9 mouse cellular contexts compared by ENCODE assay signal in genomic region chr9:32146257-32146996, GRCm38 (mm10). TPM values are rescaled to one million over a fixed set of nuclear protein-coding genes. Genes with fewer than 3 reads are reported as not detected.
DNase-seq lines count a peak whose midpoint lies in the region; ATAC-seq and TF ChIP-seq lines count a peak whose summit lies in the region.
"Had no signal": no experiment of that assay in that cellular context is flagged by ENCODE, and none has a peak within 500 bp of the region (broad histone marks: within the 10 kb centered on the region; RNA-seq: fewer than 3 reads in every experiment).

No protein-coding gene starts in this region.

- 60% methylated on average over 12 of the region's 12 CpGs for WGBS in heart, adult 2 months

- TF ChIP-seq CTCF in heart, adult 2 months (IDR thresholded peaks at IDR 0.05): no peak

- H3K27ac ChIP-seq in heart, adult 2 months: peak overlapping the region; percentile 52
- H3K27ac ChIP-seq: liver, embryonic 13.5 days had no signal

- peak; percentile 29 for DNase-seq in layer of hippocampus, adult 9-10 months (ENCODE audit: low spot score)
- DNase-seq in layer of hippocampus, postnatal 14 days (ENCODE audit: low spot score in 2 of 2): no peak
- DNase-seq in R1 (ENCODE audit: low read depth, low spot score): peak; percentile 53
- DNase-seq in heart, adult 2 months: peak in 1 of 2 experiments; percentile 35
- DNase-seq in adrenal gland, postnatal 14 days: no peak
- DNase-seq in cerebellum, adult 18-20 months: no peak
- DNase-seq: kidney, adult 9 months; liver, embryonic 13.5 days had no signal

- H3K27me3 ChIP-seq in heart, adult 2 months (ENCODE audit: control insufficient read depth, insufficient read depth, low read length): no peaks in the 10 kb centered on the region
- H3K27me3 ChIP-seq: liver, embryonic 13.5 days had no signal

- 0 out of 2 replicates have a peak, but pooled peaks have one; percentile 22 for TF ChIP-seq EP300 in heart, adult 2 months (IDR thresholded peaks at IDR 0.05; ENCODE audit: insufficient read depth, low read depth, low read length)

- no peak for TF ChIP-seq POLR2A in heart, adult 2 months (IDR thresholded peaks at IDR 0.05; ENCODE audit: insufficient read depth, low read depth, low read length)

- no peaks in the 10 kb centered on the region; the same call in 1 of the 2 replicates for H3K79me2 ChIP-seq in heart, adult 2 months (replicated peaks; ENCODE audit: control insufficient read depth, insufficient read depth, low read length)

- no peak overlapping the region; the same call in 1 of the 2 replicates for H3K4me3 ChIP-seq in heart, adult 2 months
- H3K4me3 ChIP-seq: liver, embryonic 13.5 days had no signal

- peaks cover 6% of the 10 kb centered on the region for H3K36me3 ChIP-seq in heart, adult 2 months (ENCODE audit: control insufficient read depth, insufficient read depth, low read length)
- H3K36me3 ChIP-seq: liver, embryonic 13.5 days had no signal

- H3K9ac ChIP-seq in heart, adult 2 months (ENCODE audit: low read depth, low read length): no peak overlapping the region; the same call in 1 of the 2 replicates
- H3K9ac ChIP-seq: liver, embryonic 13.5 days had no signal

- intact Hi-C loops in heart, adult 2 months (cut with DNase I): no loop called here

- 0 out of 2 replicates have a peak, but pooled peaks have one; percentile 16 for ATAC-seq in megakaryocyte-erythroid progenitor cell, adult 5-6 weeks (replicated peaks; ENCODE audit: low FRiP score, low TSS enrichment, poor library complexity, severe bottlenecking)

- peaks cover 9% of the 10 kb centered on the region for H3K4me1 ChIP-seq in heart, adult 2 months (ENCODE audit: control insufficient read depth, insufficient read depth, low read length)

RNA-seq across cellular contexts. Expression of gene Arhgap32, which starts 30.5 kb away (rescaled TPM):
- 100 to 1,000 TPM; 188 to 201 TPM for total RNA-seq in layer of hippocampus, postnatal 14 days (2021)
- total RNA-seq in heart, adult 2 months (2021): 10 to 100 TPM; 18.0 to 20.8 TPM
- polyA plus RNA-seq in heart, adult 2 months (2012; rRNA removed): 3.2 and 4.1 TPM in 2 replicates
- total RNA-seq in megakaryocyte-erythroid progenitor cell, adult 5-6 weeks (2014; fragmentation: Nextera tagmentation): 0.24 and 0.59 TPM in 2 replicates
- 0.38 and 10.4 TPM in 2 replicates for total RNA-seq in megakaryocyte-erythroid progenitor cell, adult 5-6 weeks (2017)
- 45.4 and 48.3 TPM in 2 replicates for total RNA-seq in adrenal gland, postnatal 14 days (2021)

Comparison
In these comparisons a context has a peak if more than half of its experiments do, and no peak if none do; other contexts are left out.
1. DNase-seq: peak in layer of hippocampus, adult 9-10 months (single experiment) and R1 (single experiment); none in layer of hippocampus, postnatal 14 days (0 of 2), adrenal gland, postnatal 14 days (single experiment) and cerebellum, adult 18-20 months (0 of 2).